Comparison of ENCODE assay signal across 8 mouse cellular contexts in the genomic region with DNA sequence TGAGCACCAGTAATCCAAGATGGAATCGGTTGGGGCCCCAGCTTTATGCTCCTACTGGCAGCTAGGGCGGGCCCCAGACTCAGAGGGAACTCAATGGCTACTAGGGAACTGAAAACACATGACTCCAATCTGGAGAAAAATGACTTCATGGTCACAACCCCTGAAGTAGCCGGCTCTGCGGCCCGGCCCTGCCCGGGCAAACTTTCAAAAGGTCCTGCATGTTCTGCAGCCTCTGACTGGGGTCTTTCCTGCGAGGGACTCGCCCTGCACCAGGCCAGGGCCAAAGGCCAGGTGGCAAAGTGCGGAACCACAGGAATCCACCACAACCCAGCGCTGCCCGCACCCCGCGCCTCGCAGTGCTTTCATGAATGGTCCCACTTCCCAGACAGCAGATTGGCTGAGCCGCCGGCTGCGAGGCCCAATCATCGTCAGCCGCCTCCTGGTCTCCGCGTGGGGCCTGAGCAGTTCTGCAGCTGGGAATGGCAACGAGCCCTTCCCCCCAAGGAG.
DNase-seq lines count a peak whose midpoint lies in the region; ATAC-seq lines count a peak whose summit lies in the region.

No protein-coding gene starts in this region.

- peaks cover 46% of the 10 kb centered on the region for H3K4me1 ChIP-seq in embryonic facial prominence, embryonic 10.5 days

- intact Hi-C loops in left cerebral cortex, postnatal 36 days (cut with DNase I) = loop anchor here (5.0 kb wide), 1 partner anchor 88 kb away; no protein-coding TSS in a partner anchor

- H3K27me3 ChIP-seq in embryonic facial prominence, embryonic 10.5 days (replicated peaks; ENCODE audit: low read depth, poor library complexity, severe bottlenecking) = peaks cover 38% of the 10 kb centered on the region

- ATAC-seq in megakaryocyte-erythroid progenitor cell, adult 5-6 weeks (replicated peaks; ENCODE audit: low FRiP score, low TSS enrichment, poor library complexity, severe bottlenecking) = peak; percentile 68

- 2% methylated on average over 22 of the region's 22 CpGs for WGBS in embryonic facial prominence, embryonic 10.5 days

- peak; percentile 86 for DNase-seq in adrenal gland, postnatal 10 days
- peak; percentile 94 for DNase-seq in embryonic facial prominence, embryonic 10.5 days (ENCODE audit: low spot score)
- DNase-seq in heart, adult 11 months = peak; percentile 100
- DNase-seq in kidney, adult 11 months = peak; percentile 76
- peak; percentile 79 for DNase-seq in left cerebral cortex, postnatal 36 days (ENCODE audit: low spot score in 2 of 2)
- peak; percentile 84 for DNase-seq in right cerebral cortex, postnatal 25 days
- no peak for DNase-seq in c-Kit-positive CD71-positive TER-119-positive erythroid progenitor cells, embryonic 14.5 days (ENCODE audit: low spot score)

- peak overlapping the region; percentile 86 for H3K27ac ChIP-seq in embryonic facial prominence, embryonic 10.5 days (replicated peaks)

- peak overlapping the region; percentile 51 for H3K4me3 ChIP-seq in embryonic facial prominence, embryonic 10.5 days

- H3K36me3 ChIP-seq in embryonic facial prominence, embryonic 10.5 days (replicated peaks) = no peaks in the 10 kb centered on the region

- H3K9me3 ChIP-seq in embryonic facial prominence, embryonic 10.5 days = no peaks in the 10 kb centered on the region
